Mouse (Mus musculus) neural tube, embryonic 14.5 days (tissue): ENCODE results near the gene Arhgap22. TPM values are rescaled to one million over a fixed set of nuclear protein-coding genes. Genes with fewer than 3 reads are reported as not detected.
A peak's percentile ranks its signal among the peaks of the same experiment; 100 is the strongest.

ENCODE experiments used
- ATAC-seq: fragments of 200-750 bp; cut with Nextera tagmentation; 2 replicates; pipeline ENCODE4 v1.8.0; 2017; ENCODE audit warnings: low read depth, mild to moderate bottlenecking, moderate TSS enrichment, moderate library complexity
- H3K27ac ChIP-seq: fragments of 300-500 bp; sonication (generic); 2 replicates; pipeline ENCODE4 v1.5.1; 2014; ENCODE audit warnings: low read depth, mild to moderate bottlenecking, control low read depth, low read length, moderate library complexity, mixed read lengths
- H3K27me3 ChIP-seq: fragments of 300-500 bp; sonication (generic); 2 replicates; pipeline ENCODE4 v1.6.1; 2014; ENCODE audit warnings: low read length; ENCODE audit not compliant: control insufficient read depth, insufficient read depth
- H3K36me3 ChIP-seq: fragments of 300-500 bp; sonication (generic); 2 replicates; pipeline ENCODE4 v1.6.1; 2014; ENCODE audit warnings: low read length, mixed read lengths; ENCODE audit not compliant: control insufficient read depth, insufficient read depth
- H3K4me1 ChIP-seq: fragments of 300-500 bp; sonication (generic); 2 replicates; pipeline ENCODE4 v1.6.1; 2014; ENCODE audit warnings: low read length; ENCODE audit not compliant: control insufficient read depth, insufficient read depth
- H3K4me2 ChIP-seq: fragments of 300-500 bp; sonication (generic); 2 replicates; pipeline ENCODE4 v1.6.1; 2014; ENCODE audit warnings: mild to moderate bottlenecking, low read depth, low read length, control low read depth
- H3K4me3 ChIP-seq: fragments of 300-500 bp; sonication (generic); 2 replicates; pipeline ENCODE4 v1.5.1; 2014; ENCODE audit warnings: low read depth, low read length, control low read depth, mixed read lengths
- H3K9ac ChIP-seq: fragments of 300-500 bp; sonication (generic); replicated peaks from 2 replicates; pipeline ENCODE4 v1.6.1; 2014; ENCODE audit warnings: low read depth, mild to moderate bottlenecking, control low read depth, low read length, mixed read lengths
- H3K9me3 ChIP-seq: fragments of 300-500 bp; sonication (generic); 2 replicates; pipeline ENCODE4 v1.6.1; 2016; ENCODE audit warnings: low read length; ENCODE audit not compliant: control insufficient read depth
- WGBS: fragments of 180-500 bp; shearing (Covaris S2); extraction: QIAGEN DNeasy Blood & Tissue Kit; methylation state at CpG from one replicate; pipeline ENCODE4 v1.1.7; 2014; 5-methylcytosine and 5-hydroxymethylcytosine counted together
- polyA plus RNA-seq: library from polyadenylated mRNA; unstranded; fragments of >200 nt; fragmentation: Nextera tagmentation; extraction: Ambion mirVana; gene quantifications from 2 replicates; pipeline ENCODE4 v1.2.1, GENCODE M21; 2014

Arhgap22 gene
- polyA plus RNA-seq, 1 experiment from 2014 or later, result 1.5 TPM

GRCm38 (mm10) chr14:33358891-33359290 lies 145.1 kb downstream of the Arhgap22 start:
- ATAC-seq, result no peak
- no peak overlapping the region for H3K4me3 ChIP-seq
- 83% methylated on average over 8 of the region's 8 CpGs for WGBS

GRCm38 (mm10) chr14:33361546-33361945 lies 147.7 kb downstream of the Arhgap22 start:
- H3K9me3 ChIP-seq, result no peaks in the 10 kb centered on the region
- no peak overlapping the region for H3K4me2 ChIP-seq
- H3K36me3 ChIP-seq, result no peaks in the 10 kb centered on the region
- no peak for ATAC-seq
- 75% methylated on average over 4 of the region's 4 CpGs for whole genome bisulfite sequencing
- no peaks in the 10 kb centered on the region for H3K27me3 ChIP-seq
- H3K9ac ChIP-seq, result no peak overlapping the region
- H3K4me3 ChIP-seq, result no peak overlapping the region
- 0 out of 2 replicates have a peak, but pooled peaks cover 2% of the 10 kb centered on the region for H3K4me1 ChIP-seq
- no peak overlapping the region for H3K27ac ChIP-seq

More at GRCm38 (mm10) chr14:33358891-33359290, 145.1 kb downstream of the Arhgap22 start:
- no peaks in the 10 kb centered on the region for H3K9me3 ChIP-seq
- H3K36me3 ChIP-seq, result no peaks in the 10 kb centered on the region
- no peak overlapping the region for H3K9ac ChIP-seq
- no peaks in the 10 kb centered on the region for H3K27me3 ChIP-seq
- no peak overlapping the region for H3K4me2 ChIP-seq
- H3K27ac ChIP-seq, result no peak overlapping the region
- 0 out of 2 replicates have a peak, but pooled peaks cover 2% of the 10 kb centered on the region for H3K4me1 ChIP-seq

GRCm38 (mm10) chr14:33362122-33362521 lies 148.3 kb downstream of the Arhgap22 start:
- no peak for ATAC-seq
- Histone ChIP-seq H3K9me3 (no peaks in the 10 kb centered on the region), H3K4me1 (0 out of 2 replicates have a peak, but pooled peaks cover 2% of the 10 kb centered on the region), H3K9ac (no peak overlapping the region), H3K27me3 (no peaks in the 10 kb centered on the region), H3K4me3 (no peak overlapping the region), H3K36me3 (no peaks in the 10 kb centered on the region), H3K27ac (no peak overlapping the region), H3K4me2 (no peak overlapping the region)
- WGBS, result 73% methylated on average over 14 of the region's 14 CpGs

GRCm38 (mm10) chr14:33362807-33363206 lies 149.0 kb downstream of the Arhgap22 start:
- Histone ChIP-seq H3K9me3 (no peaks in the 10 kb centered on the region), H3K27ac (no peak overlapping the region), H3K4me1 (0 out of 2 replicates have a peak, but pooled peaks cover 2% of the 10 kb centered on the region), H3K4me3 (no peak overlapping the region), H3K4me2 (no peak overlapping the region), H3K27me3 (no peaks in the 10 kb centered on the region), H3K36me3 (no peaks in the 10 kb centered on the region), H3K9ac (no peak overlapping the region)
- WGBS, result 53% methylated on average over 10 of the region's 10 CpGs
- ATAC-seq, result no peak

- 92% methylated on average over 5 of the region's 5 CpGs for WGBS
- no peak overlapping the region for H3K27ac ChIP-seq
- no peak for ATAC-seq
- no peaks in the 10 kb centered on the region for H3K9me3 ChIP-seq
- H3K4me1 ChIP-seq, result 0 out of 2 replicates have a peak, but pooled peaks cover 2% of the 10 kb centered on the region
- no peak overlapping the region for H3K4me3 ChIP-seq
- H3K27me3 ChIP-seq, result no peaks in the 10 kb centered on the region
- no peaks in the 10 kb centered on the region for H3K36me3 ChIP-seq
- H3K9ac ChIP-seq, result no peak overlapping the region
- no peak overlapping the region for H3K4me2 ChIP-seq
Measured at GRCm38 (mm10) chr14:33363611-33364010, 149.8 kb downstream of the Arhgap22 start.

GRCm38 (mm10) chr14:33364061-33364460 lies 150.2 kb downstream of the Arhgap22 start:
- Histone ChIP-seq H3K4me1 (0 out of 2 replicates have a peak, but pooled peaks cover 2% of the 10 kb centered on the region), H3K9me3 (no peaks in the 10 kb centered on the region), H3K9ac (no peak overlapping the region), H3K27me3 (no peaks in the 10 kb centered on the region), H3K4me2 (no peak overlapping the region), H3K36me3 (no peaks in the 10 kb centered on the region), H3K27ac (no peak overlapping the region), H3K4me3 (no peak overlapping the region)
- 87% methylated on average over 2 of the region's 2 CpGs for WGBS
- ATAC-seq, result no peak

- H3K27me3 ChIP-seq, result no peaks in the 10 kb centered on the region
- H3K9ac ChIP-seq, result no peak overlapping the region; the same call in 1 of the 2 replicates
- H3K27ac ChIP-seq, result no peak overlapping the region
- H3K36me3 ChIP-seq, result no peaks in the 10 kb centered on the region
- H3K9me3 ChIP-seq, result no peaks in the 10 kb centered on the region
- WGBS, result 57% methylated on average over 30 of the region's 30 CpGs
- no peak overlapping the region for H3K4me3 ChIP-seq
- H3K4me1 ChIP-seq, result 0 out of 2 replicates have a peak, but pooled peaks cover 2% of the 10 kb centered on the region
- ATAC-seq, result peak; percentile 20; the same call in 1 of the 2 replicates
- H3K4me2 ChIP-seq, result no peak overlapping the region
Measured at GRCm38 (mm10) chr14:33366891-33367777, 153.3 kb downstream of the Arhgap22 start.

GRCm38 (mm10) chr14:33369375-33369774 lies 155.5 kb downstream of the Arhgap22 start:
- no peak for ATAC-seq
- WGBS, result 84% methylated on average over 12 of the region's 12 CpGs
- no peak overlapping the region for H3K4me2 ChIP-seq

GRCm38 (mm10) chr14:33370056-33370455 lies 156.2 kb downstream of the Arhgap22 start:
- Histone ChIP-seq H3K4me3 (no peak overlapping the region), H3K9ac (no peak overlapping the region), H3K36me3 (no peaks in the 10 kb centered on the region), H3K9me3 (no peaks in the 10 kb centered on the region), H3K27ac (no peak overlapping the region), H3K4me1 (no peaks in the 10 kb centered on the region), H3K4me2 (no peak overlapping the region), H3K27me3 (no peaks in the 10 kb centered on the region)
- 18% methylated on average over 7 of the region's 7 CpGs for WGBS
- ATAC-seq, result 0 out of 2 replicates have a peak, but pooled peaks have one; percentile 32

More at GRCm38 (mm10) chr14:33369375-33369774, 155.5 kb downstream of the Arhgap22 start:
- no peaks in the 10 kb centered on the region for H3K9me3 ChIP-seq
- H3K36me3 ChIP-seq, result no peaks in the 10 kb centered on the region
- no peak overlapping the region for H3K4me3 ChIP-seq
- no peaks in the 10 kb centered on the region for H3K27me3 ChIP-seq
- H3K4me1 ChIP-seq, result no peaks in the 10 kb centered on the region
- H3K27ac ChIP-seq, result no peak overlapping the region
- H3K9ac ChIP-seq, result no peak overlapping the region
